Mouse (Mus musculus): ENCODE data around the gene Dusp28. TPM values are rescaled to one million over a fixed set of nuclear protein-coding genes. Genes with fewer than 3 reads are reported as not detected.

The Dusp28 gene
- polyA plus RNA-seq, 1 experiment from 2014 or later = 14.3 TPM

GRCm38 (mm10) chr1:92878066-92878741 is 28.6 kb upstream of the Dusp28 start:
- Histone ChIP-seq H3K4me3 (ENCODE audit: low read length) (no peak overlapping the region), H3K4me1 (ENCODE audit: control insufficient read depth, insufficient read depth, low read length) (no peaks in the 10 kb centered on the region), H3K9ac (ENCODE audit: low read depth, low read length) (no peak overlapping the region), H3K27me3 (replicated peaks; ENCODE audit: control insufficient read depth, insufficient read depth, low read length) (no peaks in the 10 kb centered on the region; the same call in 1 of the 2 replicates), H3K27ac (ENCODE audit: low read length) (no peak overlapping the region), H3K9me3 (ENCODE audit: control insufficient read depth, low read length) (no peaks in the 10 kb centered on the region), H3K4me2 (ENCODE audit: low read depth, low read length) (no peak overlapping the region), H3K36me3 (ENCODE audit: control insufficient read depth, insufficient read depth, low read length) (no peaks in the 10 kb centered on the region)
- WGBS = 83% methylated on average over 13 of the region's 13 CpGs
- no peak for ATAC-seq

GRCm38 (mm10) chr1:92879266-92879665 is 27.5 kb upstream of the Dusp28 start:
- H3K27me3 ChIP-seq (replicated peaks; ENCODE audit: control insufficient read depth, insufficient read depth, low read length) = no peaks in the 10 kb centered on the region; the same call in 1 of the 2 replicates
- no peak overlapping the region for H3K9ac ChIP-seq (ENCODE audit: low read depth, low read length)
- no peaks in the 10 kb centered on the region for H3K36me3 ChIP-seq (ENCODE audit: control insufficient read depth, insufficient read depth, low read length)
- no peak overlapping the region for H3K4me2 ChIP-seq (ENCODE audit: low read depth, low read length)
- no peaks in the 10 kb centered on the region for H3K9me3 ChIP-seq (ENCODE audit: control insufficient read depth, low read length)
- no peak overlapping the region for H3K27ac ChIP-seq (ENCODE audit: low read length)
- 87% methylated on average over 12 of the region's 12 CpGs for WGBS
- H3K4me3 ChIP-seq (ENCODE audit: low read length) = no peak overlapping the region
- no peaks in the 10 kb centered on the region for H3K4me1 ChIP-seq (ENCODE audit: control insufficient read depth, insufficient read depth, low read length)
- ATAC-seq = no peak

DNA sequence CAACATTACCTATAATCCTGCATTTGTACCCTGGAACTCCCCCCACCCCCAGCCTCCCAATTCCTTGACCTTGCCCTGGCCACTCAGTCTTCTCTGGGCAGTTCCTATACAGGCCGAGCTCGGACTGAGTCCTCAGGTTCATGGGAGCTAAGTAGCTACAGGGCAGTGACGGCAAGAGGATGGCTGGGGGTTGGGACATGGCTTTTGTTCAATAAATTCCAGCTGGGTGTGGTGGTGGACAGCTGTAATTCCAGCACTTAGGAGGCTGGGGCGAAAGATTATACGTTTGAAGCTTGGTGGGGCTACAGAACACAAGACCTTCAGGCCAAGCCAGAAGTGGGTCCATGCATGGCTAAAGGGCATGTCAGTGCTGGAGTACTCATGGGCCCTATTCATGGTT is 26.7 kb upstream of the Dusp28 start:
- Histone ChIP-seq H3K36me3 (ENCODE audit: control insufficient read depth, insufficient read depth, low read length) (no peaks in the 10 kb centered on the region), H3K4me3 (ENCODE audit: low read length) (no peak overlapping the region), H3K4me2 (ENCODE audit: low read depth, low read length) (no peak overlapping the region), H3K9ac (ENCODE audit: low read depth, low read length) (no peak overlapping the region), H3K4me1 (ENCODE audit: control insufficient read depth, insufficient read depth, low read length) (no peaks in the 10 kb centered on the region), H3K9me3 (ENCODE audit: control insufficient read depth, low read length) (no peaks in the 10 kb centered on the region), H3K27me3 (replicated peaks; ENCODE audit: control insufficient read depth, insufficient read depth, low read length) (no peaks in the 10 kb centered on the region), H3K27ac (ENCODE audit: low read length) (no peak overlapping the region)
- 74% methylated on average over 5 of the region's 5 CpGs for WGBS
- ATAC-seq = no peak

DNA sequence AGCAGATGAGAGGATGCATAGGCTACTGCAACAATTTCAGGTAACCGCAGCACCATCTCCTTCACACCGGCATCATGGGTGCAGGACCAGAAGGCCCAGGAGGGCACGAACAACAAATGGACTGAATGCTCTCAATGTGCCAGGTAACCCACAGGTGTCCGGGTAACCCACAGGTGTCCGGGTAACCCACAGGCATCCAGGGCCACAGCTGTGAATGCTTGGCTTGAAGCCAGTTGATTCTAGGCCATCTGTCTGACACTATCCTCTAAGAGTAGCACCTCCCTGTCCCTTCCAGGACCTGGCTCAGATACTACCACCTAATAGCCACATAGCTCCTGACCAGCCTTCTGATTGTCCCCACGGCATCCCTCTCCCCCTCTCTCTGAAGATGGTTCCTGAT is 24.8 kb upstream of the Dusp28 start:
- Histone ChIP-seq H3K9me3 (ENCODE audit: control insufficient read depth, low read length) (no peaks in the 10 kb centered on the region), H3K9ac (ENCODE audit: low read depth, low read length) (no peak overlapping the region), H3K4me3 (ENCODE audit: low read length) (no peak overlapping the region), H3K4me1 (ENCODE audit: control insufficient read depth, insufficient read depth, low read length) (no peaks in the 10 kb centered on the region), H3K36me3 (ENCODE audit: control insufficient read depth, insufficient read depth, low read length) (no peaks in the 10 kb centered on the region), H3K27me3 (replicated peaks; ENCODE audit: control insufficient read depth, insufficient read depth, low read length) (no peaks in the 10 kb centered on the region), H3K4me2 (ENCODE audit: low read depth, low read length) (no peak overlapping the region), H3K27ac (ENCODE audit: low read length) (no peak overlapping the region)
- 84% methylated on average over 6 of the region's 6 CpGs for WGBS
- no peak for ATAC-seq

- Histone ChIP-seq H3K27ac (ENCODE audit: low read length) (no peak overlapping the region), H3K4me3 (ENCODE audit: low read length) (no peak overlapping the region), H3K4me1 (ENCODE audit: control insufficient read depth, insufficient read depth, low read length) (no peaks in the 10 kb centered on the region), H3K9ac (ENCODE audit: low read depth, low read length) (no peak overlapping the region), H3K36me3 (ENCODE audit: control insufficient read depth, insufficient read depth, low read length) (no peaks in the 10 kb centered on the region), H3K4me2 (ENCODE audit: low read depth, low read length) (no peak overlapping the region), H3K9me3 (ENCODE audit: control insufficient read depth, low read length) (no peaks in the 10 kb centered on the region), H3K27me3 (replicated peaks; ENCODE audit: control insufficient read depth, insufficient read depth, low read length) (no peaks in the 10 kb centered on the region)
- WGBS = 75% methylated on average over 7 of the region's 7 CpGs
- no peak for ATAC-seq
Measured at GRCm38 (mm10) chr1:92888901-92889655, 17.7 kb upstream of the Dusp28 start.

DNA sequence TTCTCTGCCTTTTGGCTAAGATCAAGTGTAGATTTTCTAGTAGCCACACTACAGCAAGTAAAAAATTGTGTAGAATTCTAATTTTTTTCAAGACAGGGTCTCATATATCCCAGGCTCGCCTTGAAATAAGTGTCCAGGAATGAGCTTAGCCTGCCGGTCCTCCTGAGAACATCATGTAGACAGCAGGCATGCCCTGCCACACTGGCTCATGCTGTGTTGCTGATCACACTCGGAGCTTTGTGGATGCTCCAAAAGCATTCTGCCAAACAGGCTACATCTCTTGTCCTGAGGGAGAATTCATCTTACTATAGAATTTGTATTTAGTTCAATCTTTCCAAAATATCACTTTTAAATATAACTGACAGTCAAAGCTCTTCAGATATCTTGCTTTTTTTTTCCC is 14.0 kb upstream of the Dusp28 start:
- no peaks in the 10 kb centered on the region for H3K27me3 ChIP-seq (replicated peaks; ENCODE audit: control insufficient read depth, insufficient read depth, low read length)
- no peak overlapping the region for H3K4me2 ChIP-seq (ENCODE audit: low read depth, low read length)
- H3K9me3 ChIP-seq (ENCODE audit: control insufficient read depth, low read length) = no peaks in the 10 kb centered on the region
- no peak for ATAC-seq
- no peak overlapping the region for H3K9ac ChIP-seq (ENCODE audit: low read depth, low read length)
- no peaks in the 10 kb centered on the region for H3K4me1 ChIP-seq (ENCODE audit: control insufficient read depth, insufficient read depth, low read length)
- H3K27ac ChIP-seq (ENCODE audit: low read length) = no peak overlapping the region
- no peaks in the 10 kb centered on the region for H3K36me3 ChIP-seq (ENCODE audit: control insufficient read depth, insufficient read depth, low read length)
- 65% methylated on average over 3 of the region's 3 CpGs for WGBS
- no peak overlapping the region for H3K4me3 ChIP-seq (ENCODE audit: low read length)

GRCm38 (mm10) chr1:92893896-92894295 is 12.9 kb upstream of the Dusp28 start:
- H3K4me2 ChIP-seq (ENCODE audit: low read depth, low read length) = no peak overlapping the region
- no peaks in the 10 kb centered on the region for H3K9me3 ChIP-seq (ENCODE audit: control insufficient read depth, low read length)
- H3K27ac ChIP-seq (ENCODE audit: low read length) = no peak overlapping the region
- 61% methylated on average over 3 of the region's 3 CpGs for WGBS
- no peaks in the 10 kb centered on the region for H3K4me1 ChIP-seq (ENCODE audit: control insufficient read depth, insufficient read depth, low read length)
- no peak overlapping the region for H3K9ac ChIP-seq (ENCODE audit: low read depth, low read length)
- no peaks in the 10 kb centered on the region for H3K36me3 ChIP-seq (ENCODE audit: control insufficient read depth, insufficient read depth, low read length)
- H3K27me3 ChIP-seq (replicated peaks; ENCODE audit: control insufficient read depth, insufficient read depth, low read length) = no peaks in the 10 kb centered on the region
- no peak for ATAC-seq
- no peak overlapping the region for H3K4me3 ChIP-seq (ENCODE audit: low read length)

DNA sequence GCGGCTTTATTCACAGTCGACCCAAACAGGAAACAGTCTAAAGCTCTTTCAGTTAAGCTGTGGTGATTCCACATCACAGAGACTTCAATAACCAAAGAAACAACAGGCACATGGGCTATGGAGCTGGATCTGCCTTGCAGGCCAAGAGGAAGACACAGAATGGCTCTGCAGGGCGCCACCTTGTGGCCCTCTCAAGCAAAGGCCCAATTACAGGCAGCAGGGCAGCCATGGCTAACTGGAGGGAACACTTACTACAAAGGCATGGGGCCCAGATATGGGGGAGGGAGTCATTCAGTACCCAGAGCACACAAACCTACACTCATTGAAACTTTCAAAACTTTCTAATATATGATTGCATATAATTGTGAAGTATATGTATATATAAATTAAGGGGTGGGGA is 11.7 kb upstream of the Dusp28 start:
- no peak overlapping the region for H3K27ac ChIP-seq (ENCODE audit: low read length)
- H3K9ac ChIP-seq (ENCODE audit: low read depth, low read length) = no peak overlapping the region
- no peaks in the 10 kb centered on the region for H3K4me1 ChIP-seq (ENCODE audit: control insufficient read depth, insufficient read depth, low read length)
- H3K36me3 ChIP-seq (ENCODE audit: control insufficient read depth, insufficient read depth, low read length) = no peaks in the 10 kb centered on the region
- H3K4me3 ChIP-seq (ENCODE audit: low read length) = no peak overlapping the region
- H3K27me3 ChIP-seq (replicated peaks; ENCODE audit: control insufficient read depth, insufficient read depth, low read length) = no peaks in the 10 kb centered on the region
- WGBS = 16% methylated on average over 3 of the region's 3 CpGs
- H3K4me2 ChIP-seq (ENCODE audit: low read depth, low read length) = no peak overlapping the region
- peak; percentile 52; the same call in 1 of the 2 replicates for ATAC-seq
- no peaks in the 10 kb centered on the region for H3K9me3 ChIP-seq (ENCODE audit: control insufficient read depth, low read length)

DNA sequence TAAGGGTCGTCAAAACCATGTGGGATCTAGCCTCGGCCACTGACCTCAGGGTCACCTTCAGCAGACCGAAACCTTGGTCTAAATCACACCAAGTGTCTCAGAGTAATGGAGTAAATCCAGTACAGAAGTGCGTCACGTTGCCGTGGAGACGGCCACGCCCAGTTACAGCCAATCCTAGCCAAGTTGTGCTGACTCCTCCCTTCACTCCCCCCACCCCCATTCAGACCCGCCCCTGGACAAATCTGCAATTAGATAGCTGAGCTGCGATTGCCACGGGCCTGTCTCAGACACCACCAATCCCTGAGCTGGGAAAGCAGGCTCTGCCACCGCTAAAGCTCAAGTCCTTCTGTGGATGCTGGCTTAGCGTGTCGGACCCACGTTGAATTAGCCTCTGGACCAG is 4.0 kb upstream of the Dusp28 start, which contains the start of gene Ankmy1:
Ankmy1 (minus strand) TSS at position 121 of the 400 bp plus-strand sequence.
- no peaks in the 10 kb centered on the region for H3K9me3 ChIP-seq (ENCODE audit: control insufficient read depth, low read length)
- no peak within 1 kb of the TSS for H3K27ac ChIP-seq (ENCODE audit: low read length)
- peak within 1 kb of the TSS; percentile 21; the same call in 1 of the 2 replicates for H3K4me3 ChIP-seq (ENCODE audit: low read length)
- peaks cover 8% of the 10 kb centered on the region for H3K4me1 ChIP-seq (ENCODE audit: control insufficient read depth, insufficient read depth, low read length)
- H3K4me2 ChIP-seq (ENCODE audit: low read depth, low read length) = peak within 1 kb of the TSS; percentile 39
- no peaks in the 10 kb centered on the region for H3K36me3 ChIP-seq (ENCODE audit: control insufficient read depth, insufficient read depth, low read length)
- 3% methylated on average over 15 of the region's 15 CpGs for WGBS
- no peaks in the 10 kb centered on the region for H3K27me3 ChIP-seq (replicated peaks; ENCODE audit: control insufficient read depth, insufficient read depth, low read length)
- ATAC-seq = peak; percentile 27
- peak within 1 kb of the TSS; percentile 32; the same call in 1 of the 2 replicates for H3K9ac ChIP-seq (ENCODE audit: low read depth, low read length)
